8 mouse cellular contexts compared by ENCODE assay signal in the genomic region with DNA sequence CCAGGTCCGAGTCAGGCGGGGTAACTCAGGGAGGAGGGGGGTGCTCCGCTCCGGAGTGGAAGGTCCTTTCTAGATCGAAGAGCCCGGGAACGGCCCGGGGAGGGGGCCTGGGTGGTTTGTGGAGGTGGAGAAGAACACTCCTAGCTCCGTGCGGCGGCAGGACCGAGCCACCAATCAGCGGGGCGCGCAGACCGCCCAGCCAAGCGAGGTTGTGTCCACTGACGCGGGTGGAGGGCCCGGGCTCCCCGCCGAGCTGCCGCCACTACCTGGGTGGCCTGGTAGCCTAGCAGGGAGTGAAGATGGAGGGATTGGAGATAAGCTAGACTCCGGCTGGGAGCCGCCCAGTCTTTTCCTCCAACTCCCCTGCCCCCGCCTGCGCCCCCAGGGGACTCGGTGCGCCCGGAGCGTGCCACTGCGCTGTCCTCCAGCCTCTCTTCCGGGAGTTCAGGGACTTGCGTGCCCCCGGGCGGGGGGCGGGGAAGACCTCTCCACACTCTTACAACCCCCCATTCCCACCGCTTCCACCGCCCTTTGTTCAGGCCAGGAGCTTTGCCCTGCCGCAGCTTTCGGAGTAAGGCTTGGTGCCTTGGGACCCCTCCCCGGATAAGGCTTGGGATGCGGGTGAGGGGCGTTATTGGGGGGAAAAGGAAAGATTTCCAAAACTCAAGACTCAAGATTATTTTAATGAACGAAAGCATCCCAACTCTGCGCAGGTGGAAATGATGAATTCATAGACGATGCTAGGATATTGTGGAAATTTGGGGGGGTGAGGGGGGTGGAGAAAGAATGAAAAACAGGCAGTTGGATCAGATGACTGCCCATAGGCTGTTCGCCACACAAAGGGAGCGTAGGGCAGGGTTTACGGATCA. TPM values are rescaled to one million over a fixed set of nuclear protein-coding genes. Genes with fewer than 3 reads are reported as not detected.
DNase-seq lines count a peak whose midpoint lies in the region; ATAC-seq lines count a peak whose summit lies in the region.

No protein-coding gene starts in this region.

- H3K9ac ChIP-seq in forebrain, embryonic 15.5 days (replicated peaks), result peak overlapping the region; percentile 69
- H3K9ac ChIP-seq in neural tube, embryonic 13.5 days, result peak overlapping the region; percentile 82

- H3K4me2 ChIP-seq in forebrain, embryonic 15.5 days (replicated peaks), result peak overlapping the region; percentile 90
- peak overlapping the region; percentile 91 for H3K4me2 ChIP-seq in neural tube, embryonic 13.5 days

- H3K9me3 ChIP-seq in forebrain, embryonic 15.5 days, result no peaks in the 10 kb centered on the region
- no peaks in the 10 kb centered on the region for H3K9me3 ChIP-seq in neural tube, embryonic 13.5 days

- peak; percentile 85 for ATAC-seq in cerebellum, adult (ENCODE audit: insufficient number of reproducible peaks, low FRiP score, low TSS enrichment)
- ATAC-seq in forebrain, embryonic 15.5 days (replicated peaks), result peak; percentile 47
- peak; percentile 85 for ATAC-seq in neural tube, embryonic 13.5 days (ENCODE audit: low read depth)
- no peak for ATAC-seq in activated CD4-positive, CD25-positive, alpha-beta regulatory T cell, adult 4 months

- H3K27ac ChIP-seq in forebrain, embryonic 15.5 days (replicated peaks), result peak overlapping the region; percentile 82
- H3K27ac ChIP-seq in neural tube, embryonic 13.5 days (replicated peaks), result peak overlapping the region; percentile 97

- H3K4me3 ChIP-seq in forebrain, embryonic 15.5 days, result peak overlapping the region; percentile 66
- H3K4me3 ChIP-seq in neural tube, embryonic 13.5 days, result peak overlapping the region; percentile 64

- DNase-seq in kidney, postnatal 10 days, result peak; percentile 5
- no peak for DNase-seq in kidney, adult 11 months
- DNase-seq in left cerebral cortex, adult 8-10 months (ENCODE audit: low spot score in 2 of 2), result peak; percentile 32 to 59
- no peak for DNase-seq in thymus, postnatal 14 days

- WGBS in forebrain, embryonic 15.5 days, result 0% methylated on average over 50 of the region's 50 CpGs
- under 1% methylated on average over 44 of the region's 50 CpGs for WGBS in neural tube, embryonic 13.5 days

- peaks cover 61% of the 10 kb centered on the region for H3K27me3 ChIP-seq in forebrain, embryonic 15.5 days
- peaks cover 74% of the 10 kb centered on the region for H3K27me3 ChIP-seq in neural tube, embryonic 13.5 days

- H3K4me1 ChIP-seq in forebrain, embryonic 15.5 days, result peaks cover 47% of the 10 kb centered on the region
- peaks cover 55% of the 10 kb centered on the region for H3K4me1 ChIP-seq in neural tube, embryonic 13.5 days (replicated peaks)

- no peaks in the 10 kb centered on the region for H3K36me3 ChIP-seq in forebrain, embryonic 15.5 days
- no peaks in the 10 kb centered on the region for H3K36me3 ChIP-seq in neural tube, embryonic 13.5 days

RNA-seq across cellular contexts. Expression of a gene that starts 3.0 kb away (rescaled TPM):
- polyA plus RNA-seq in forebrain, embryonic 15.5 days (2015; fragmentation: Nextera tagmentation; extraction: Ambion mirVana), result 2.4 and 2.5 TPM in 2 replicates
- total RNA-seq in left cerebral cortex, adult 8-10 months (2022), result 10 to 100 TPM; 15.1 to 16.9 (median 16.5) TPM
- polyA plus RNA-seq in neural tube, embryonic 13.5 days (2015; fragmentation: Nextera tagmentation; extraction: Ambion mirVana), result 3.1 and 3.2 TPM in 2 replicates
- under 1 TPM in 1 of 2 experiments, not detected in 1; 0.12 TPM for polyA plus RNA-seq in activated CD4-positive, CD25-positive, alpha-beta regulatory T cell, adult 4 months (2017; shearing (Covaris generic))

Comparison
In these comparisons a context has a peak if more than half of its experiments do, and no peak if none do; other contexts are left out.
1. DNase-seq: peak in kidney, postnatal 10 days (single experiment) and left cerebral cortex, adult 8-10 months (2 of 2); none in kidney, adult 11 months (single experiment) and thymus, postnatal 14 days (single experiment).